Mouse (Mus musculus) cortical plate, adult 2 months (tissue): ENCODE data around the gene Myo16.

ENCODE experiments used
- CTCF ChIP-seq: fragments of 200-500 bp; IDR thresholded peaks from 2 replicates; pipeline ENCODE4 v1.5.1; 2011; ENCODE audit warnings: mild to moderate bottlenecking, control low read depth, low read length; ENCODE audit not compliant: insufficient read depth; ENCODE audit errors: extremely low read depth
- POLR2A ChIP-seq: fragments of 200-500 bp; IDR thresholded peaks from 2 replicates; pipeline ENCODE4 v1.6.1; 2011; ENCODE audit warnings: mild to moderate bottlenecking, low read length, control low read depth; ENCODE audit not compliant: insufficient read depth; ENCODE audit errors: extremely low read depth

DNA sequence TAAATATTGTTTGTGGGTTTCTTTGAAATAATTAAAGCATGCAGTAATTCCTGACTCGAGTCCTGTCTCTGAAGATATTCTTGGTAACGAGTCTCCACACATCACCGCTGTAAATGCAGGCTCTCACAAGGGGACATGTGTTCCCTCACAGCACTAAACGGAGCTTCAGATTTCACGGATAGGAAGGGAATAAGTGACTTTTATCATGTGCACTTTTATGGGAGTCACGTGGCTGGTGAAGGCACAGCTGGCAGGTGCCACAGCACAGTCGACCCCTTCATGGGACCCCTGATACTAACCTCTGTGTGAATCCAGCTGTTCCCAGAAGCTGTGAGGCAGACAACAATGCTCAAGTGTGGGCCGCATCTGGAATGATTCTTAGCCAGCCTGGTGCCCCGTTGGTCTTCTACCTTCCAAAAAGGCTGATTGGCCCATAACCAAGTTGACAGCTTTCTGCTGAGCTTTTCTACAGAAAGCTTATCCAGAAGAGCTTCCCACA, 304.5 kb downstream of the Myo16 start:
- TF ChIP-seq CTCF (no peak), POLR2A (no peak)
